Mouse (Mus musculus) thymus, adult 2 months (tissue): ENCODE results near the gene Agrn.

Experiments used
- CTCF ChIP-seq: fragments of 200-500 bp; IDR thresholded peaks from 2 replicates; pipeline ENCODE4 v1.5.1; 2012; ENCODE audit warnings: mild to moderate bottlenecking, control low read depth, low read length, moderate library complexity, borderline replicate concordance; ENCODE audit not compliant: control insufficient read depth, poor library complexity, insufficient read depth; ENCODE audit errors: extremely low read depth
- POLR2A ChIP-seq: fragments of 200-500 bp; IDR thresholded peaks from 2 replicates; pipeline ENCODE4 v1.6.1; 2012; ENCODE audit warnings: mild to moderate bottlenecking, low read length, control low read depth, moderate library complexity; ENCODE audit not compliant: control insufficient read depth, poor library complexity, insufficient read depth; ENCODE audit errors: extremely low read depth

- TF ChIP-seq CTCF (no peak), POLR2A (no peak)
Observed at GRCm38 (mm10) chr4:156197131-156197828, at the start of gene Agrn.
